Mouse (Mus musculus): ENCODE results near the gene Col18a1.

Gene Col18a1

DNA sequence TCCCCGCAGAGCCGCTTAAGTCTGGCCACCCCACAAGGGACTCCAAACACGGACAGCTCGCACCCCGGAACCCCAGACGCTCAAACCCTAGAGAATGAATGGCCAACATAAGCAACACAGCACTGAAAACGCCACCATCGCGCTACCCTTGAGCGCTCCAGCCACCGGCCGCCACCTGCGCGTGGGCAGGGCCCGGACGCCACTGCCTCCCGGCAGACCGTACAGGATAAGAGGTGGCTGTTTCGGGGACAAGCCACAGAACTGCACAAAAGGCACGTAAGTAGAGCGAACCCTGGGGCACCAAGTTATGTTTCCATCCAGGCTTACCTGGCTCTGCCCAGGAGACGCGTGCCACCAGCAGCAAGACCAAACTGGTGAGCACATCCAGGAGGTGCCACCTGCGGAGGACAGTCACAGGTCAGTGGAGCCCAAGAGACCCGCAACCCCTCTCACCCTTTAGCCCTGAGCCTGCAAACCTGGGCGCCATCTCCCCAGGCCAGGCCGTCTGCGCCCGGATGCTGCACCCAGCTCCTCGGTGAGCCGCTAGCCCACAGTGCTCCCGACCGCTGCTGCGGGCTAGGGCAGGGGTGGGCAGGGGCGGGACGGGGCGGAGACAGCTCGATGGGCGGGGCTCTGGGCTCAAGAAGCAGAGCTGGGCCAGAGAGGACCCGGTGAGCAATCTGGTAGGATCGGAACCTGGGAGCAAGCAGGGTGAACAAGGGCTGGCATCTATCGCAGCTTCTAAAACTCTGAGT lies at the start of gene Col18a1:
Gene Col18a1, minus strand, starts transcription at position 586 of the 755 bp plus-strand sequence.
- DNase-seq (ENCODE audit: low spot score in 2 of 2): peak in 1 of 2 experiments; percentile 30

DNA sequence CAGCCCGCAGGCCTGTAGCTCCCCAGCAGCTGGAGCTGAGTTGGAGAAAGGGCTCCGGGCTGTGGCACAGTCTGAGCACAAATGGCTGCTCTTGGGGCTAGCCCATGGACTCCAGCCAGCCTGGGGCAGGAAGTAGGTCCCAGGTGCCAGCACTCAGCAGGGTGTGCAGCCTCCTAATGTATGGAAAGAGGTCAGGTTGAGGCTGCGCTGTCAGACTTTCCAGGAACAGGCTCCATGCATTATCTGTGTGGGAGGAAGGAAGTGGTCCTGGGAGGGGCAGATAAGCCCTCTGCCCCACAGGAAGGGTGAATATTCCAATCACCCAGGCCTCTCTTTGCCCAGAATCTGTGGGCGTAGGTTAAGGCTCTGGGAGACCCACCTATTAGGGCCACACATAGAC lies 49.3 kb upstream of the Col18a1 start:
- no peak for DNase-seq (ENCODE audit: low spot score in 2 of 2)

DNA sequence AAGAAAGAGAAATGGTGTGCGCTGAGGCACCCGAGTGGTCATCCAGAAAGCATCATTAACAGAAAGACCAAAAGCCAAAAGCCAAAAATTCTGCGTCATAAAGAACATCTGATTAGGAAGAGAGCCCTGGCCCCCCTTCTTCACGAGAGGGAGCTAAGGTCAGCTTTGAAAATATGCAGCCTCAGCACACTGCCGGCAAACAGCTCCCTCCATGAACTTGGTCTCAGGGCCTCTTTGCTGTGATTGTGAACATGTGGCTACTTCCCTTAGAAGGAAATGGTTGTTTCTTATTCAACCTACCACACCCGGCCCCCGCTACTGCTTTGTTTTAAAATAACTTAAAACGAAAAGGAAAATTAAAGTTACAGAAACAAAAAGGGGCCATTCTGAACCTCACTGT lies 48.2 kb upstream of the Col18a1 start:
- DNase-seq (ENCODE audit: low spot score in 2 of 2): no peak

DNA sequence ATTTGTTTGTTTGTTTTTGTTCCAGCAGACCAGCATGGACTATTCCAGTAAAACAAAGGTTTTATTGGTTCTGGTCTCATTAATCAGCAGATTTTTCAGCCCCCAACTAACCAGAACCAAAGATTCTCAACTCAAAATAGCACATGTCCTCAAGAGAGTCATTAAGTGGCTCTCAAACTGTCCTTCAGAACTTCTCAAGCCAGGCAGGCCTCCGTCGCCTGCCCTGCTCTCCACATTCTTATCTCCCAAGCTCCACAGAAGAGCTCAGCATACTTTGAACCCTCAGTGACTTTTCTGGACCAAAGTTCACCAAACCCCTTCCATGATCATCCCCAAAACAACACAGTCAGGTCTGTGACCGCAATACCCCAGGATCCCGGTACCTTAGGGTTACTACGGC lies 47.1 kb upstream of the Col18a1 start:
- no peak for DNase-seq (ENCODE audit: low spot score in 2 of 2)

DNA sequence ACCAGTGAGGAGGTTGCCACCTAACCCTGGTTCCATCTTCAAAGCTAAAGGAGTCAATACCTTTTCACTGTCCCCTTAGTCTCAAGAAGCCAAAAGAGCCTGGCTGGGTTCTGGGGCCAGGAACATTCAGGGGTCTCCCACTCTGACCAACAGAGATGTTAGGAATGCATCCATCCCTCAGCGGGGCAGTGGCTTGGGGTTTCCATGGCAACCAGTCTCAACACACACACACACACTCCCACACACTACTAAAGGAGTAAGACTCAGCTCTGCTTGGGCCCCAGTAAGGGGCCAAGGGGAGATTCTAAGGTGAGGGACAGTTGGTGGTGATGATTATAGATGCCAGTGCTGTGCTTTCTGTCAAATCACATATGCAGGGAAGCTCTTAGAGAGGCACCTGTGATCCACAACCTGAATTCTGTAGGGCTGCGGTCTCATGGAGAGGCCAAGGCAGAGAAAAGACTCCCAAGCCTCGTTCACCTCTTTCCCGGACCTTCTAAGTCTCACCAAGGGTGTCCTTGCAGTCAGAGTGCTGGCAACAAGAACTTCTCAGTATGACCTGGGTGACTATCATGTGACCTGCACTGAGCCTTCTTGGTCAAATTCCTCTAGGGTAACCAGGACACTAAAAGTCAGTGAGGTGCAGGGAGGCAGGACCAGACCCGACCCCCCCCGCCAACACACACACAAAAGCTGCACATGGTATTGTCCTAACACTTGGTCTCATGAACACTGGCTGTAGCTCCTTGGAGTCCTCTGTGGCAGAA lies 46.2 kb upstream of the Col18a1 start:
- DNase-seq (ENCODE audit: low spot score in 2 of 2): no peak

DNA sequence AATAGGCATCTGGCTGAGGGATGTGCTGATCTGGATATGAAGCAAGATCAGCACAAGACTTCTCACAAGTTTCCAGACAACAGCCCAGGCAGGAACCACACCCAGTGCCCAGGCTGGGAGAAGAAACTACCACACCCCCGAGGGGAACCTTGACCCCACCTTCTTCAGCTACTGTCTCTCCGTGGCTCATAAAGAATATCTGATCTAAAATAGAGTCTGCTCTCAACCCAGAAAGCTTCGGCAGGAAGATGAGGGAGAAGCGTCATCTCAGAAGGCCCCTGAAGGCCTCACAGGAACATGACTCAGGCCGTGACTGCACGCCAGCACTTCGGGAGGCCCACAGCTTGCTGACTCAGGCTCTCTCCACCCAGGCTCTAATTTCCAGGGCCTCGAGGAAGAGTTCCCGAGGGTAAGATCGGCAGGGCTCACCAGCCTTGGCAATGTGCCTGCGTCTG lies 44.8 kb upstream of the Col18a1 start:
- no peak for DNase-seq (ENCODE audit: low spot score in 2 of 2)

DNA sequence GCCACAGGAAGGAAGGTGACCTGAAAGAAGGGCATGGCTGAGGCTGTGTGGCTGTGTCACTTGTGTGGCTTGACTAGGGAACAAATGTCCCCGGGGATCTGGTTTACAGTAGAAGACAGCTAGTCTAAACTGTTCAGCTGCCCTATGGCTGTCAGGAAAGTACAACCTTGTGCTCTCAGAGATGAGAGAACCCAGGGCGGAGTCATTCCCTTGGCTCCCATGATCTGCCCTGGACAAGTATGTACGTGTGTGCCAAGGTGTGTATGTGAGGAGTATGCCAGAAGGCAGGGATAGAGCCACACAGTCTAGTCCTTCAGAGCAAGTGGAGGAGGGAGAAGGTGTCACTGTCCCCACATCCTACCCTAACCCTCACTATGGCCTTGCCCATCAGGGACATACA lies 44.3 kb upstream of the Col18a1 start:
- no peak for DNase-seq (ENCODE audit: low spot score in 2 of 2)

DNA sequence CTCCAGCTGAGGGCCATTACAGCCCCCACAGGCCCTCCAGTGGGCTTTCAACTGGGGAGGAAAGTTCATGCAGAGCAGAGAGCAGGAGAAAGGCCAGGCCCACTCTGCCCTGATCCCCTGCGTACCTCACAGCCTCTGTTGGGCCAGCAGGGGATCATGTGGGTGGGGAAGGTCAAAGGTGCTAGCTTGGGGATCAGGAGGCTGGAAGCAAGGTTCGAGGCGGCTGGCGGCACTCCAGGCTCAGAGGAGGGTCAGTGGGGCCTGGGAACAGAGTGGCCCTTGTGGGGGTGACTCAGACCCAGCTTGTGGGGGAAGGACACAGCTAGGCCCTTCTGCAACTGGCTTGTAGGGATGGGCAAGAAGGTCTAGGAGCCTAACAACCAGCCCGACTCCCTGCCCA lies 42.9 kb upstream of the Col18a1 start:
- DNase-seq (ENCODE audit: low spot score in 2 of 2): no peak

DNA sequence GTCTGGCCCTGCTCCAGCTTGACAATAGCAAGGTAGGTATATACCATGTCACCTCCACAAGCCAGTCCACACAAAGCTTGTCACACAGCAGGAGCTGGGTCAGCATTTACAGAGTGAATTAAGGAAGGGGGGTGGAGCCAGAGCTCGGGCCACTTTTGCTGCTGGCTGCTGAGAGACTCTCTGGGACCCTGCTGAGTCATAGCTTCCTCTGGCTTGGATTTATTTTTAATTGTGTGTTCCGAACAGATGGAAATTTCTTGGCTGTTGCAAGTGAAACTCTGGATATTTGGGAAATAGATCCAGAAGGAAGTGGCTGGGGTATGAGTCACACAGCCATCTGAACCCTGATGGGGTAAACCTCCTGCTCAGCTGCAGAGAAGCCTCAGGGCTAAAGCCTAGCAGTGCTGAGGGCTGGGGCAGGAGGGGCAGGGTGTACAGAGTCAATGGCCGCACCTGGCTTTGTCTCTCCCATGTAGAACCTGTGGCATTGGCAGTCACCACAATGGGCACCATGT lies 40.3 kb upstream of the Col18a1 start:
- no peak for DNase-seq (ENCODE audit: low spot score in 2 of 2)

DNA sequence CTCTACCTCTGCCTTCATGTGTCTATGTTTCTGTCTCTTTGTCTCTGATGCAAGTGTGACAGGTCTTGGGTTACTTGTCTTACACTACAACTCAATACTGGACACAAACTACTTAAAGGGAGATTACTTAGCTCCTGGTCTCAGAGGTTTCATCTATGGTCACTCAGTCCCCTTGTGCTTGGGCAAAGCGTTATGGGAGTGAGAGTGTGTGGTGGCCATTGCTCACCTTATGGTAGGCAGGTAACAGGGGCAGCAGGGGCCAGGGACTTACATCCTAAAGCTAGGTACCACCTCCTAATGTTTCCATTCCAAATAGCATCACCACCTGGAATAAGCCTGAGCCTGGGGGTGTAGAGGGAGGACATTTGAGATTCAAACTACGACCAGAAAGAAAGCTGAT lies 39.8 kb upstream of the Col18a1 start:
- no peak for DNase-seq (ENCODE audit: low spot score in 2 of 2)

DNA sequence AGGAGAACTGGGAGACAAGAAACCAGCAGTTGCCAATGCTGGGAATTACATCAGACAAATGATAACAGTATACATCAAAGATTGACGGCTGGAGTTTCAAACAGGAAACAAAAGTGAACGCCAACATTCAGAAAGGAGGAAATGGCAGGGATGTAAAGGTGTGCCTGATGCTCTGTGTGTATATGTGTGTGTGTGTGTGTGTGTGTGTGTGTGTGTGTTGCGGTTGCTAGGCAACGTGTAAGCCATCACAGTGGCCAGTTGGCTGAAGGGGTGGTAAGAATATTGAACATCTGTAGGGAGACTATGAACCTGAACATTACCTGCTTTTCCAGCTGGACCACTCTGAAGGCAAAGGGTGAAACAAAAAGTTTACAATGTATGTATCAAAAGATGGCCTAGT lies 37.6 kb upstream of the Col18a1 start:
- no peak for DNase-seq (ENCODE audit: low spot score in 2 of 2)

DNA sequence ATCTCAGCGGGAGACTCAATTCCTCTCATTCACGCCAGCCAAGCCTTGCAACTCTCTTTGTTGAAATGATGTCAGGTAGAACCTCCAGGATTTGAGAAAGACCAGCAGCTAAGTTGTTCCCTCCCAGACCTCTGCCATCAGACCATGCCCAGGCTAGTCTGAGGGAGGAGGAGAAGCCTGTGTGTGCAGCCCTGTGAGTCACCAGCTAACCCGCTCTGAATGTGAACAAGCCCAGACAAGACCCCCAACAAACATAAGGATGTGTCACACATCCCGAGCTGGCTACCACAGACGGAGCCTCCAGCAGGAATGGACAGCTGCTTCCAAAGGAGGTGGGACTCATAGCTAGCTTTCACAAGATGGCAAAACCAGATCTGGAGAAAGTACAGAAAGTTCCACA lies 35.6 kb upstream of the Col18a1 start:
- no peak for DNase-seq (ENCODE audit: low spot score in 2 of 2)

DNA sequence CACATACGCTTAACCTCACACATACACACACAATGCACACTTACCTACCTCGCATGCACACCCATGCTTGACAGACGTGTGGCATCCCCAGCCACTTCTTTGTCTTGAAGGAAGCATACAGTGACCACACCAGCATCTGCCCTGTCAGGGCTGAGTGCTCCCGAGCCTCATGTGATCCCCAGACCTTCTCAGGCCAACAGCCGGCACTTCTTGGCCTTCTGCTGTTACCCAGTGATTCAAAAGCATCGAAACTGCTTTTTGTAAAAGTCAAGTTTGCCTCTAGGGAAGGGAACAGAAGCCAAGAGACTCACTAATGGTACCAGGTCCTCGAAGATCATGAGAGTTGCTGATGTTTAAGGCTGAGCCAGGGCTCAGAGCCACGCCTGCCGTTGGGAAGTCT lies 33.9 kb upstream of the Col18a1 start:
- DNase-seq (ENCODE audit: low spot score in 2 of 2): no peak

DNA sequence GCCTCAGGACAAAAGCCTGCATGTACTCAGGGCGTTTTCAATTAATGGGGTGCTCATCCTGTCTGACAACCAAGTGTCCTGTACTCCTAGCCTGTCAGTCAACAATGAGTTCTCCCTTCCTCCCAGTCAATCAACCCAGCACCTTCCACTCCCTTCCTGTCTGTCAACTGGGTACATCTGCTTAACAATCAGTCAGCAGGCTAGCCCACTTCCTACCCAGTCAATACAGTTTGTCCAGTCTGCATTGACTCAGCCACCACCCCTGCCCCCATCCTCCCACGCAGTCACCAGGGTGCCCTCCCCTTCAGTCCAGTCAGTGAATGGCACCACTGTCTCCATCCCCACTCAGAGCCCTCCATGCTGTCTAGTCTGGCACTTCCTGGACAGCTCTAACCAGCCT lies 32.9 kb upstream of the Col18a1 start:
- DNase-seq (ENCODE audit: low spot score in 2 of 2): no peak

DNA sequence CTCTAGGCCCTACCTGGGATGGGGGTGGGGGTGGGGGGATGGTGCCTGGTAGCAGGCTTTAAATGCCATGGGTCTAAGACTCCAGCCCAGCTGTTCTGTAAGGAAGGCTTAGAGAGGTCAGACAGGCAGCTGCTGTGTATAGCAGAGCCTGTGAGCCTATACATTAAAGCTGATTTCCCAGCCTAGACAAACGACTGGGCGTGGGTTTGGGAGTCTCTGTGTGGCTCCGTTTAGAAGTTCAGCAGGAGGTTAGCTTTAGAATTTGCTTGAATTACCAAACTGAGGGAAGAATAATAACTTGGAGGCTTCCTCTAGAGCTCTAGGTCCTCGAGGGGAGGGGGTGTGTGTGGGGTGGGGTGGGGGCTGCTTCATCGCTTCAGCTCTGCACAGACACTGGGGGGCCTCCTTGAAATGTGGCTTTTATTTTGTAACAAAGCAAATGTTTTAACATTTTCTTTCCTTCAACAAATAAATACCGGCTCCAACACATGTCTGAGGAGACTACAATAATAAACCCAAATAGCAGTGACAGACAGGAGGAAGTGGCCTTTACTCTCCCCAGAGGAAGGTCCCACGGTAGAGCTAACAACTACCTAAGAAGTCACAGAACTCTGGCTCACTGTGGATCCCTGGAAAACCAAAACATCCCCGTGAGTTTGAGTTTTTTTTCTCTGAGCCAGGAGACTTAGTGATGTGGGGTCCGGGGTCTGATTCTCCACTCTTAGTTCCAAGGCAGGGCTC lies 31.3 kb upstream of the Col18a1 start:
- DNase-seq (ENCODE audit: low spot score in 2 of 2): no peak

DNA sequence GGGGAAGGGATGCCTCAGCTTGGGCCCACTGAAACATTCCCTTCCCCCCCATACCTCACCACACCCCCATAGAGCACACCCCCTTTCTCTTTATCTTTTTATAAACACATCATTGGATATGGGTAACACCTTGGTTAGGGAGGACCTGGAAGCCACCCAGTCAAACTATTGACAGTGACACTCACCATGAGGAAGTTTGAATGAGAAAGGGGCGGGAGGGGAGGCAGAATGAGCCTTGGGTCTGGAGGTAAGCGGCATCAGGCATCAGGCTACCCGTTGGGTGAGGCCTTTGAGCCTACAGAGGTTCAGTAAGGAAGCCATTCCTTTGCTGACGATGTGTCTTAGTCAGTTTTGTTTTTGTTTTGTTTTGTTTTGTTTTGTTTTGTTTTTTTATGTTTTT lies 30.3 kb upstream of the Col18a1 start:
- DNase-seq (ENCODE audit: low spot score in 2 of 2): no peak

DNA sequence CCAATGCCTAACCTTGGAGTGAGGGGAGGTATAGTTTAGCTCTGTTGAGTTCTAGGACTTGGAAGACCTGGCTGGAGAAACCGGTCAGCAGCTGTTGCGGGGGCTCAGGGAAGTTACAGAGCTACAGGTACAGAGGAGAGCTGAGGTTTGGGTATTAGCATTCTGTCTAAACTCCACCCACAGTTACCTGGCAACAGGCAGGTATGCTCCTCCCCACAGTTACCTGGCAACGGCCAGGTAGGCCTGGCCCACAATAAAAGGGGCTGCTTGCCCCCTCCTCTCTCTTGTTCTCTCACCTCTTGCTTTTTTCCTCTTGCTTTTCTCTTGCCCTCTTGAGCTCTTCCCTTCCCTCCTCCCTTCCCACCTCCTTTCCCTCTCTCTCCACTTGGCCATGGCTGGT lies 29.8 kb upstream of the Col18a1 start:
- no peak for DNase-seq (ENCODE audit: low spot score in 2 of 2)

DNA sequence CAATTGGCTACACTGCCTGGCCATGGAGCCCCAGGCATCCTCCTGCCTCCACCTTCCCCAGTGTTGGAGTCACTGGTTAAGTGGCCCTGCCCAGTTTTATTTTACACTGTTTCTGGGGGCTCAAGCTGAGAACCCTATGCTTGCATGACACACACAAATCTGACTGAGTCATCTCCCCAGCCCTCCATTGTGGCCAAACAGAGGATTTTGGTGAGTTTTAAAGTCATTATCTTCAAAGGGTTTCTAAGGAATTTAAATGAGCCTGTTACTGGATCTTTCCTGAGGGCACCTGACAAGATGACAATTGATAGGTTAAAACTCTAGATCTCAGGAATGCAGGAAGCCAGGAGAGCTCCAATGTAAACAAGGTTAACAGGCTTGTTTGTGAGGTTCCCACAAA lies 27.1 kb upstream of the Col18a1 start:
- no peak for DNase-seq (ENCODE audit: low spot score in 2 of 2)

DNA sequence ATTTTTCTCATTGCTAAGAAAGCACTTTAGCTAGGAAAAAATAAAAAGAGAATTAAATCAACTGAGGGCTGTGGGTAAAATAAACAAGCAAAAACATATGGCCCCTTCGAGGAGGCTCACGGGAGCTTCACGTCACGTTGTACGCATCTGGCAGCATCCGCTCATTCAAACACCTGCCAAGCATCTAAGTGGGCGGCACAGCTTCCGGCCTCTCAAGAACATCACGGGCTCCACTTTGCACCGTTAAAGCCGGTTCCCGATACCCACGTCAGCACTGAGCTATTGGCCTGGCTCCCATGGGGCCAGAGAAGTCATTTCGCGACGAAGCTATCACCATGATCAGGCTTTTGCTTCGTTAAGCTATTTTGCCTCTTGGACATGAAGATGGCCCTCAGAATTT lies 26.4 kb upstream of the Col18a1 start:
- DNase-seq (ENCODE audit: low spot score in 2 of 2): no peak

DNA sequence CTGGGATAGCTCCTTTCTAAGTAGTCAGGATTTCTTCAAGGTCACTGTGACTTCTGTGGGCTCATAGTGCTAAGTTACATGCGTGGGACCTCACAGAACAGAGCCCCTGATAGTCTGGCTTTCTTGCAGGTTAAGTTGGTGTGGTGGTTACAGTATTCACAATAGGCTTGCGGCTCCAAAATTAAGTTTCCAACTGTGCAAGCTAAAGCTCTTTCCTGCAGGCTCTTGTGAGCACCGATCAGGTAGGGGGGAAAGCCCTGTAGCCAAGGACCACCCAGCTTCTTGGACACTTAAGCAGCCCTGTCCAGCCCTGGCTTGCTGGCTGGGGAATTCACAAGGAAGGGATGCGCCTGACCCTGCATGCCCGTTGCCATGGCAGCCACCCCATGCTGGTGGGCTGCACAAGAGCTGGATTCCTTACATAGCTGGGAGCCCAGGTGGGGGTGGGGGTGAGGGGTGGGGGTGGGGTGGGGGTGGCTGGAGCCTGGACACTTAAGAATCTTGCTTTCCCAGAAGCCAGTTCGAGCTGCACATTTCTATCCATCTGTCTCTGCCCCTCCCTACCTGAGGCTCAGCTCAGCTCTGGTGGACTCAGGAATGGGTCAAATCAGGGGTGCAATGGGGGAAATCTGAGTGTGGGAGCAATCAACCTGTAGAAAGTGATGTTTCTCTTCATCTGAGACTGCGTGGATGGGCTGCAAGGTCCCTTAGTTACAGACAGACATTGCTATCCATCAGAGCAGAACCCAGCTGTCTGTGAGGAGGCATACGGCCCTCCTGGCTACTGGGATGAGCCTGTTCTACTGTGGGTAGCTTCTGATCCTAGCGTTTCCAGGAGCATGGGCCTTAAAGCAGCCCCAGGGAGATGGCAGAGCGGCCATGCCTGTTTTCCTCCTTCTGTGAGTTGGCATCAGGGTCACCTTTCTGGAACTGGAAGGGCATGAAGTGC lies 24.9 kb upstream of the Col18a1 start:
- DNase-seq (ENCODE audit: low spot score in 2 of 2): peak in 1 of 2 experiments; percentile 42

DNA sequence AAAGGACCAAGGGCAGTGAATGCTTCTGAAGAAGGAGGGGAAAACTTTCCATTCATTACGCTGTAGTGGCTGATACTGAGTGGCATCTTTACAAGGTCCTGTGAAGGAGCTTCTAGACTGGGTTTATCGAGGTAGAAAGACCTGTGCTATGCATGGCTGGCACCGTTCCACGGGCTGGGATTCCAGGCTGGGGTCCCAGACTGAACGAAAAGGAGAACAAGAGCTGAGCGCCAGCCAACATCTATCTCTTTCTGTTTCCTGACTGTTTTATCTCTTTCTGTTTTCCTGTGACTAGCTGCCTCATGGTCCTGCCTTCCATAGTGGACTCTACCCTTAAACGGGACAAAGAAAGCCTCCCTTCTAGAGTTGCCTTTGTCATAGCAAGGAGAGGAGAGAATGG lies 21.1 kb upstream of the Col18a1 start:
- no peak for DNase-seq (ENCODE audit: low spot score in 2 of 2)

Measured in cerebellum, postnatal 4 days (tissue).